Mouse (Mus musculus): Measurements from ENCODE around the gene Trnp1. TPM values are rescaled to one million over a fixed set of nuclear protein-coding genes. Genes with fewer than 3 reads are reported as not detected.

The Trnp1 gene
- total RNA-seq, 2 experiments from 2014 or later, result 2.4 to 2.8 TPM

GRCm38 (mm10) chr4:133494867-133495266 lies 3.5 kb downstream of the Trnp1 start:
- no peak for DNase-seq

- DNase-seq, result peak; percentile 92 to 98
These were observed 3.9 kb downstream of the Trnp1 start for GRCm38 (mm10) chr4:133494432-133494831.

GRCm38 (mm10) chr4:133493895-133494294 lies 4.5 kb downstream of the Trnp1 start:
- peak in 1 of 2 experiments; percentile 38 for DNase-seq

GRCm38 (mm10) chr4:133491800-133492199 lies 6.5 kb downstream of the Trnp1 start:
- peak; percentile 80 to 88 for DNase-seq

GRCm38 (mm10) chr4:133489489-133490245 lies 8.7 kb downstream of the Trnp1 start:
- DNase-seq, result no peak

- DNase-seq, result no peak
These were observed 9.5 kb downstream of the Trnp1 start for GRCm38 (mm10) chr4:133488619-133489392.

- DNase-seq, result no peak
These were observed 11.5 kb downstream of the Trnp1 start for GRCm38 (mm10) chr4:133486673-133487357.

GRCm38 (mm10) chr4:133485691-133486425 lies 12.5 kb downstream of the Trnp1 start:
- DNase-seq, result no peak

- DNase-seq, result peak; percentile 54 to 73
These were observed 13.9 kb downstream of the Trnp1 start for GRCm38 (mm10) chr4:133484266-133485025.

GRCm38 (mm10) chr4:133482479-133482878 lies 15.9 kb downstream of the Trnp1 start:
- DNase-seq, result no peak

GRCm38 (mm10) chr4:133481488-133481887 lies 16.9 kb downstream of the Trnp1 start:
- DNase-seq, result peak in 1 of 2 experiments; percentile 39

GRCm38 (mm10) chr4:133480754-133481153 lies 17.6 kb downstream of the Trnp1 start:
- no peak for DNase-seq

- no peak for DNase-seq
These were observed 18.2 kb downstream of the Trnp1 start for GRCm38 (mm10) chr4:133480185-133480537.

GRCm38 (mm10) chr4:133479458-133480184 lies 18.7 kb downstream of the Trnp1 start, which contains the start of gene Tent5b:
Tent5b (plus strand) TSS chr4:133480132.
- peak; percentile 99 for DNase-seq

- DNase-seq, result no peak
These were observed 24.5 kb downstream of the Trnp1 start for GRCm38 (mm10) chr4:133473833-133474232.

- no peak for DNase-seq
These were observed 27.1 kb downstream of the Trnp1 start for GRCm38 (mm10) chr4:133471135-133471821.

GRCm38 (mm10) chr4:133469122-133469521 lies 29.2 kb downstream of the Trnp1 start:
- peak in 1 of 2 experiments; percentile 44 for DNase-seq

GRCm38 (mm10) chr4:133468080-133468479 lies 30.3 kb downstream of the Trnp1 start:
- peak; percentile 90 to 91 for DNase-seq

GRCm38 (mm10) chr4:133463184-133463583 lies 35.2 kb downstream of the Trnp1 start:
- peak; percentile 60 to 71 for DNase-seq

GRCm38 (mm10) chr4:133461362-133461761 lies 37.0 kb downstream of the Trnp1 start:
- DNase-seq, result no peak
